Comparison of ENCODE assay signal across 11 mouse cellular contexts in genomic region chr8:88312966-88313365, GRCm38 (mm10). TPM values are rescaled to one million over a fixed set of nuclear protein-coding genes. Genes with fewer than 3 reads are reported as not detected.
DNase-seq lines count a peak whose midpoint lies in the region; ATAC-seq and TF ChIP-seq lines count a peak whose summit lies in the region.
"Had no signal": no experiment of that assay in that cellular context is flagged by ENCODE, and none has a peak within 500 bp of the region (broad histone marks: within the 10 kb centered on the region; RNA-seq: fewer than 3 reads in every experiment).

No protein-coding gene starts in this region.

- H3K27me3 ChIP-seq in liver, adult 2 months (ENCODE audit: control insufficient read depth, insufficient read depth, low read length) = no peaks in the 10 kb centered on the region
- no peaks in the 10 kb centered on the region for H3K27me3 ChIP-seq in liver, embryonic 12.5 days (replicated peaks)
- no peaks in the 10 kb centered on the region for H3K27me3 ChIP-seq in intestine, embryonic 16.5 days (replicated peaks; ENCODE audit: control insufficient read depth, insufficient read depth, low read length)
- H3K27me3 ChIP-seq: embryonic facial prominence, embryonic 15.5 days; midbrain, embryonic 12.5 days had no signal

- 65% methylated on average over 8 of the region's 8 CpGs for whole genome bisulfite sequencing in liver, adult 2 months
- 79% methylated on average over 8 of the region's 8 CpGs for WGBS in liver, embryonic 12.5 days (ENCODE audit: insufficient replicate concordance)
- 69% methylated on average over 8 of the region's 8 CpGs for WGBS in intestine, embryonic 16.5 days

- no peaks in the 10 kb centered on the region for H3K79me2 ChIP-seq in liver, adult 2 months (ENCODE audit: control insufficient read depth, insufficient read depth, low read length)

- H3K9ac ChIP-seq in liver, adult 2 months (ENCODE audit: low read depth, low read length) = no peak overlapping the region
- H3K9ac ChIP-seq in liver, embryonic 12.5 days = no peak overlapping the region
- H3K9ac ChIP-seq in intestine, embryonic 16.5 days (ENCODE audit: low read depth, low read length) = no peak overlapping the region
- H3K9ac ChIP-seq: embryonic facial prominence, embryonic 15.5 days; midbrain, embryonic 12.5 days had no signal

- H3K9me3 ChIP-seq in liver, embryonic 12.5 days (replicated peaks) = no peaks in the 10 kb centered on the region
- no peaks in the 10 kb centered on the region for H3K9me3 ChIP-seq in intestine, embryonic 16.5 days (ENCODE audit: control insufficient read depth, low read length)
- H3K9me3 ChIP-seq: embryonic facial prominence, embryonic 15.5 days; midbrain, embryonic 12.5 days had no signal

- intact Hi-C loops in left cerebral cortex, postnatal 14 days (cut with DNase I) = no loop called here

- no peak for ATAC-seq in liver, embryonic 12.5 days
- no peak for ATAC-seq in intestine, embryonic 16.5 days

- no peaks in the 10 kb centered on the region for H3K4me1 ChIP-seq in liver, adult 2 months (ENCODE audit: control insufficient read depth, insufficient read depth, low read length)
- H3K4me1 ChIP-seq in liver, embryonic 12.5 days = peaks cover 3% of the 10 kb centered on the region; the same call in 1 of the 2 replicates
- peaks cover 15% of the 10 kb centered on the region for H3K4me1 ChIP-seq in intestine, embryonic 16.5 days (ENCODE audit: control insufficient read depth, insufficient read depth, low read length)
- H3K4me1 ChIP-seq: midbrain, embryonic 12.5 days had no signal

- no peak for TF ChIP-seq POLR2A in liver, adult 2 months (IDR thresholded peaks at IDR 0.05; ENCODE audit: extremely low read depth, insufficient read depth, low read length)

- no peak overlapping the region for H3K4me2 ChIP-seq in liver, embryonic 12.5 days
- H3K4me2 ChIP-seq in intestine, embryonic 16.5 days (ENCODE audit: low read depth, low read length) = no peak overlapping the region
- H3K4me2 ChIP-seq: embryonic facial prominence, embryonic 15.5 days; liver, embryonic 11.5 days; midbrain, embryonic 12.5 days had no signal

- H3K4me3 ChIP-seq in liver, adult 2 months (ENCODE audit: insufficient read depth, low read depth, low read length) = no peak overlapping the region
- H3K4me3 ChIP-seq in liver, embryonic 12.5 days = no peak overlapping the region
- no peak overlapping the region for H3K4me3 ChIP-seq in intestine, embryonic 16.5 days (ENCODE audit: low read length)
- H3K4me3 ChIP-seq: embryonic facial prominence, embryonic 15.5 days; midbrain, embryonic 12.5 days had no signal

- peak; percentile 17 for DNase-seq in liver, adult 2 months (ENCODE audit: extremely low read depth, low read depth, low spot score)
- peak; percentile 79 to 81 for DNase-seq in adrenal gland, postnatal 36 days
- peak; percentile 66 to 83 for DNase-seq in gastrocnemius, adult 8-10 months (ENCODE audit: low spot score in 2 of 2)
- DNase-seq in kidney, postnatal 25 days = peak; percentile 31 to 46
- no peak for DNase-seq in left cerebral cortex, postnatal 14 days (ENCODE audit: low spot score in 2 of 2)
- no peak for DNase-seq in frontal cortex, adult 2 months (ENCODE audit: extremely low spot score in 1 of 2, low spot score in 1 of 2)

- H3K27ac ChIP-seq in liver, adult 2 months (replicated peaks; ENCODE audit: insufficient read depth, low read depth, low read length) = no peak overlapping the region
- no peak overlapping the region for H3K27ac ChIP-seq in liver, embryonic 12.5 days
- H3K27ac ChIP-seq in intestine, embryonic 16.5 days (ENCODE audit: low read length) = no peak overlapping the region
- H3K27ac ChIP-seq: embryonic facial prominence, embryonic 15.5 days; midbrain, embryonic 12.5 days had no signal

- H3K36me3 ChIP-seq in liver, adult 2 months (ENCODE audit: control insufficient read depth, insufficient read depth, low read length) = no peaks in the 10 kb centered on the region
- peaks cover 100% of the 10 kb centered on the region for H3K36me3 ChIP-seq in liver, embryonic 12.5 days
- H3K36me3 ChIP-seq in intestine, embryonic 16.5 days (ENCODE audit: control insufficient read depth, insufficient read depth, low read length) = no peaks in the 10 kb centered on the region
- H3K36me3 ChIP-seq: embryonic facial prominence, embryonic 15.5 days; midbrain, embryonic 12.5 days had no signal

- no peak for TF ChIP-seq CTCF in liver, adult 2 months (IDR thresholded peaks at IDR 0.05; ENCODE audit: low read depth, low read length)

RNA-seq across cellular contexts. Expression of gene Adcy7, which starts 40.8 kb away (rescaled TPM):
- 2.1 and 2.6 TPM in 2 replicates for total RNA-seq in liver, adult 2 months (2014; rRNA removed)
- 1.0 and 1.6 TPM in 2 replicates for polyA plus RNA-seq in liver, adult 2 months (2012; rRNA removed)
- polyA plus RNA-seq in liver, embryonic 12.5 days (2016; fragmentation: Nextera tagmentation; extraction: Ambion mirVana) = 38.0 and 41.6 TPM in 2 replicates
- total RNA-seq in adrenal gland, postnatal 36 days (2021) = 10 to 100 TPM in 1 of 2 experiments, 1 to 10 TPM in 1; 5.7 to 11.5 TPM
- 1 to 10 TPM; 1.2 to 2.8 (median 1.7) TPM for total RNA-seq in gastrocnemius, adult 8-10 months (2022)
- total RNA-seq in left cerebral cortex, postnatal 14 days (2021) = 1 to 10 TPM; 4.9 to 5.0 TPM
- 2.7 and 2.9 TPM in 2 replicates for polyA plus RNA-seq in intestine, embryonic 16.5 days (2015; fragmentation: Nextera tagmentation; extraction: Ambion mirVana)
- 2.5 and 3.4 TPM in 2 replicates for polyA plus RNA-seq in frontal cortex, adult 2 months (2012; rRNA removed)

RNA-seq across cellular contexts. Expression of gene Brd7, which starts 49.0 kb away (rescaled TPM):
- 17.2 and 22.7 TPM in 2 replicates for total RNA-seq in liver, adult 2 months (2014; rRNA removed)
- polyA plus RNA-seq in liver, adult 2 months (2012; rRNA removed) = 12.7 and 13.3 TPM in 2 replicates
- 61.3 and 64.7 TPM in 2 replicates for polyA plus RNA-seq in liver, embryonic 12.5 days (2016; fragmentation: Nextera tagmentation; extraction: Ambion mirVana)
- 10 to 100 TPM; 71.2 to 75.4 TPM for total RNA-seq in adrenal gland, postnatal 36 days (2021)
- 10 to 100 TPM; 59.4 to 67.6 (median 63.1) TPM for total RNA-seq in gastrocnemius, adult 8-10 months (2022)
- total RNA-seq in left cerebral cortex, postnatal 14 days (2021) = 10 to 100 TPM; 60.0 to 60.1 TPM
- 32.9 and 38.8 TPM in 2 replicates for polyA plus RNA-seq in intestine, embryonic 16.5 days (2015; fragmentation: Nextera tagmentation; extraction: Ambion mirVana)
- 54.5 and 66.0 TPM in 2 replicates for polyA plus RNA-seq in frontal cortex, adult 2 months (2012; rRNA removed)

Comparison
In these comparisons a context has a peak if more than half of its experiments do, and no peak if none do; other contexts are left out.
1. DNase-seq: peak in liver, adult 2 months (single experiment), adrenal gland, postnatal 36 days (2 of 2), gastrocnemius, adult 8-10 months (2 of 2) and kidney, postnatal 25 days (2 of 2); none in left cerebral cortex, postnatal 14 days (0 of 2) and frontal cortex, adult 2 months (0 of 2).